Mouse (Mus musculus): ENCODE data around the gene Unc5b.

Gene Unc5b

GRCm38 (mm10) chr10:60753941-60754340 is 77.4 kb downstream of the Unc5b start:
- POLR2A ChIA-PET = interaction anchor here in 3 of 4 experiments (0.6 to 2.9 kb wide), 9 partner anchors 11 to 406 kb away, joined by 3 to 24 read pairs (median 8); no protein-coding TSS in a partner anchor
- CTCF ChIA-PET = interaction anchor here in 3 of 4 experiments (0.6 to 3.2 kb wide), 10 partner anchors 29 to 453 kb away, joined by 3 to 31 read pairs (median 4); partner anchors contain the start of genes Cdh23 (in 1 of the 3) and Vsir (in 1 of the 3)

DNA sequence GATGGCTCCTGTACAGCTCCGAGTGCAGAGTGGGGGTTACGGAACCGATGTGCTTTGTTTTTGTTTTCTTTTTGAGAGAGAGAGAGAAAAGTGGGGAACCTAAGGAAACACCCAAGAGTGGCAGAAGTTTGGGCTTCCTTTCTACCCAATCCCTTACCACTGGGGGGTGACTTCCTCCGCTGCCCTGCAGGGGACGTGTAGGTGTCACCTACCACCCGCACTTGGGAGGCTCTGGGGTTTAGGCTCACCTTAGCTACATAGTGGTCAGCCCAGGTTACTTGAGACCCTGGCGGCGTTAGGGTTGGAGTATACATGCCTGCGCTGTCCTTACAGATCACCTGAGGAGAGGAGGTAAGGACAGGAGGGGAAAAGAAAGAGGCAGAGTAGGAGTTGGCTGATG is 78.1 kb downstream of the Unc5b start:
- CTCF ChIA-PET = interaction anchor here in 3 of 4 experiments (0.6 to 3.2 kb wide), 37 partner anchors 7 to 605 kb away, joined by 3 to 31 read pairs (median 5); partner anchors contain the start of genes Cdh23 (in 1 of the 3) and Vsir (in 1 of the 3)
- POLR2A ChIA-PET = interaction anchor here (0.6 to 2.9 kb wide), 35 partner anchors 11 to 534 kb away, joined by 3 to 24 read pairs (median 4); no protein-coding TSS in a partner anchor

DNA sequence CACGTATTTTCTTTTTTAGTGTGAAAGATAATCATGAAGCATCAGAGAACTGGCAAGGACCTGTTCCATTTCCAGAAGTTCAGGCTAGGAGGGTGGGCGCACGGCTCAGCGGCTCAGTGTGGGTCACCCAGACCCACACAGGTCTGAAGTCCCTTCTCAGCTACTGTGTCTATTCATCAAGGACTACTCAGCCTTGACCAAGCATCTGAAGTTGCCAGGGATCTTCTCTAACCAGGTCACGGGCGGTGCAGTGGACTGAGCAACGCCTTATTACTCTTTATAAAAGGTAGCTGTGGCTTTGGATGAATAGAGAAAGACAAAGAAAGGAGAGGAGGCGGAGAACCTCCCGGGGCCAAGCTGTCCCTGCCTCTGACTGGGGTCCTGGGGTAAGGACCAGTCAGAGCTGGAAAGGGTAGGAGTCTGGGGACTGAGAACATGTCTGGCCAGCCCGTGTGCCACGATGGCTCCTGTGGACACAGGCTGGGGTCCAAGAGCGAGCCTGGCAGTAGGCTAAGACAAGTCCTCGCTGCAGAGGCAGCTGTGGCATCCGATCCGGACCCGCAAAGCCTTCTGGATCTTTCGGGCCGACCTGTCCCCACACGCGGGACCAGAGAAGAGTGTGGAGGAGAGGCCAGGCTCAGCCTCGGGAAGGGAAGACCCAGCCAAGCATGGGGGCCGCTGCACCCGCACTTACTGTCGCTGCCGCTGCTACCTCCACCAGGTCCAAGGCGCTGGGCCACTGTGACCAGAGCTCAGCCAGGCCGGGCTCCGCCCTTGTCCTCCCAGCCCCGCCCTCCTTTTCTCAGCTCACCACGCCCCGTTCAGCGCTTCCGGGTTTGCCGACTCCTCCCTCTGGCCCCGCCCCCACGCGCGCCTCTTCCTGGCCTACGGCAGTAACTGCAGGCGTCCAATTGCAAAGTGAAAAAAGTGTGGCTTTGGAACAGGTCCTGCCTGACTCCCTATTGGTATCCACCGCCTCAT is 79.1 kb downstream of the Unc5b start, which contains the start of gene Slc29a3:
Slc29a3 (minus strand) TSS at position 755 of the 981 bp plus-strand sequence.
- CTCF ChIA-PET = interaction anchor here (0.6 to 3.2 kb wide), 55 partner anchors 8 to 604 kb away, joined by 3 to 31 read pairs (median 4); partner anchors contain the start of genes Cdh23 (in 1 of the 4) and Vsir (in 1 of the 4)
- POLR2A ChIA-PET = interaction anchor here (0.6 to 2.9 kb wide), 50 partner anchors 10 to 1098 kb away, joined by 3 to 24 read pairs (median 3); no protein-coding TSS in a partner anchor

- CTCF ChIA-PET = interaction anchor here in 2 of 4 experiments (0.7 to 1.6 kb wide), 4 partner anchors 13 to 51 kb away, joined by 3 to 6 read pairs (median 4); partner anchors contain the start of gene Cdh23 (in 1 of the 2)
- POLR2A ChIA-PET = interaction anchor here in 2 of 4 experiments (1.4 to 1.8 kb wide), 2 partner anchors 22 to 24 kb away, joined by 3 to 4 read pairs; no protein-coding TSS in a partner anchor
Measured at GRCm38 (mm10) chr10:60747667-60748212, 83.6 kb downstream of the Unc5b start.

DNA sequence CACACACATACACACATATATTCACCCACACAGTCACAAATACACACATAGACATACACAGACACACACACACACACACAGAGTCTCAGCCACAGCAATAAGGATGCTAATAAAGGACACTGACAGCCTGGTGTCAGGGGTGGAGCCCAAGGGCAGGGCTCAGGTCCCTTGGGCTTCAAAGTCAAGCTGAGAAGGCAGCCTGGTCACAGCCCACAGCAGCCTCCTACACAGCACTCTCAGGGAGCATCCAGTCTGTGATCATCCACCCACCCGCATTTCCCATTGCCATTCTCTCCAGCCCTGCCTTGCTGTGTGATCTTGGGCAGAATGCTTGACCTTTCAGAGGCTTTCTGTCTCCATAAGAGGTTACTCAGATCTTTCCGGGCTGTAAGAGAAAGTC is 84.9 kb downstream of the Unc5b start:
- ChIA-PET POLR2A (interaction anchor here in 3 of 4 experiments (0.6 to 1.8 kb wide), 5 partner anchors 21 to 215 kb away, joined by 3 to 4 read pairs (median 3); no protein-coding TSS in a partner anchor), CTCF (interaction anchor here in 2 of 4 experiments (0.5 to 1.6 kb wide), 3 partner anchors 14 to 68 kb away, joined by 3 to 6 read pairs (median 4); no protein-coding TSS in a partner anchor)

GRCm38 (mm10) chr10:60744543-60745290 is 86.7 kb downstream of the Unc5b start:
- ChIA-PET POLR2A (interaction anchor here in 2 of 4 experiments (0.6 to 3.8 kb wide), 4 partner anchors 8 to 12 kb away, joined by 3 to 24 read pairs (median 3); partner anchors contain the start of gene Slc29a3 (in 1 of the 2)), CTCF (interaction anchor here in 2 of 4 experiments (0.6 to 2.0 kb wide), 2 partner anchors 8 to 79 kb away, joined by 3 to 7 read pairs; partner anchors contain the start of gene Slc29a3 (in 1 of the 2))

GRCm38 (mm10) chr10:60743681-60744080 is 87.7 kb downstream of the Unc5b start:
- POLR2A ChIA-PET = interaction anchor here in 2 of 4 experiments (3.1 to 3.8 kb wide), 2 partner anchors 9 kb away, joined by 9 to 24 read pairs; partner anchors contain the start of gene Slc29a3 (in 2 of the 2)

GRCm38 (mm10) chr10:60742942-60743341 is 88.4 kb downstream of the Unc5b start:
- POLR2A ChIA-PET = interaction anchor here in 2 of 4 experiments (3.1 to 3.8 kb wide), 2 partner anchors 9 to 10 kb away, joined by 9 to 24 read pairs; partner anchors contain the start of gene Slc29a3 (in 2 of the 2)
- CTCF ChIA-PET = interaction anchor here in 2 of 4 experiments (0.6 to 2.0 kb wide), 3 partner anchors 10 to 327 kb away, joined by 3 to 7 read pairs (median 4); partner anchors contain the start of gene Slc29a3 (in 1 of the 2)

More at GRCm38 (mm10) chr10:60743681-60744080, 87.7 kb downstream of the Unc5b start:
- CTCF ChIA-PET = interaction anchor here in 1 of 4 experiments (2.0 kb wide), 1 partner anchor 9 kb away, joined by 7 read pairs; the partner anchor contains the start of gene Slc29a3

- ChIA-PET POLR2A (interaction anchor here in 3 of 4 experiments (1.0 to 3.8 kb wide), 8 partner anchors 10 to 87 kb away, joined by 3 to 24 read pairs (median 5); partner anchors contain the start of gene Slc29a3 (in 3 of the 3)), CTCF (interaction anchor here in 2 of 4 experiments (0.6 to 1.9 kb wide), 4 partner anchors 18 to 496 kb away, joined by 3 to 4 read pairs (median 4); no protein-coding TSS in a partner anchor)
Measured at GRCm38 (mm10) chr10:60742296-60742695, 89.1 kb downstream of the Unc5b start.

GRCm38 (mm10) chr10:60741435-60741834 is 89.9 kb downstream of the Unc5b start:
- POLR2A ChIA-PET = interaction anchor here in 3 of 4 experiments (0.6 to 3.8 kb wide), 16 partner anchors 11 to 1338 kb away, joined by 3 to 24 read pairs (median 4); partner anchors contain the start of genes Slc29a3 (in 3 of the 3) and Pla2g12b (in 1 of the 3)
- CTCF ChIA-PET = interaction anchor here in 2 of 4 experiments (0.6 to 1.9 kb wide), 8 partner anchors 9 to 495 kb away, joined by 3 to 11 read pairs (median 4); partner anchors contain the start of gene Slc29a3 (in 1 of the 2)

DNA sequence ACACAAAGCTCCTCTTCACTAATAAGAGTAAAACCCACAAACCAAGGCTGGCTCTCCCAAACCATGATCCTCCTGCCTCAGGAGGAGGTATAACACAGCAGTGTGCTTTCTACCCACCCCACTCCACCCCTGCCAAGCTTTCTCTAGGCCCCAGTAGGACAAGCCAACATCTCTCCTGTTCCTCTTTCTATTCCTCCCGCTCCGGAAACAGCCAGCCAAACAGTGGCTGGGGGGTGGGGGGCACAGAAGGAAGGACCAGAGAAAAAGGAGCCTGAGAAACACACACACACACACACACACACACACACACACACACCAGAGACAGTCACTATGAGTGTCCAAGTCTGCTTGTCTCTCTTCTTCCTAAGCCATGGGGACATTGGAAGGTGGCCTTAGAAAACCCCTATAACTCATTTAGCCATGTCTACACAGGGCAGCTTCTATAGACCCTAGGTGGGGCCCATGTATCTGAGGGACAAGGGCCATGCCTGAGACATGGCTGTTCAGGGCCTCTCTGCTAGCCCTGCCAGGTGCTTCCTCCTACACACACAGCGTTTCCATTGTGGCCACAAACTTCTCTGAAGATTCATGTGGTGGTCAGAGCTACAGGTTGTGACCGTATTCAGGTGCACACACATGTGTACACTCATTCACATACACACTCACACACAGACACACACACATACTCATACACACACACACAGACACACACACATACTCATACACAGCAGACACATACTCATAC is 91.6 kb downstream of the Unc5b start:
- ChIA-PET POLR2A (interaction anchor here in 2 of 4 experiments (1.2 to 3.0 kb wide), 4 partner anchors 11 to 15 kb away, joined by 3 to 13 read pairs (median 9); partner anchors contain the start of gene Slc29a3 (in 1 of the 2)), CTCF (no interaction called here)

- POLR2A ChIA-PET = interaction anchor here (0.6 to 3.0 kb wide), 10 partner anchors 8 to 1309 kb away, joined by 3 to 13 read pairs (median 4); partner anchors contain the start of gene Slc29a3 (in 1 of the 4)
- CTCF ChIA-PET = interaction anchor here in 3 of 4 experiments (0.6 to 1.1 kb wide), 7 partner anchors 14 to 424 kb away, joined by 3 to 10 read pairs (median 4); partner anchors contain the start of gene Slc29a3 (in 1 of the 3)
Measured at GRCm38 (mm10) chr10:60737886-60738640, 93.3 kb downstream of the Unc5b start.

DNA sequence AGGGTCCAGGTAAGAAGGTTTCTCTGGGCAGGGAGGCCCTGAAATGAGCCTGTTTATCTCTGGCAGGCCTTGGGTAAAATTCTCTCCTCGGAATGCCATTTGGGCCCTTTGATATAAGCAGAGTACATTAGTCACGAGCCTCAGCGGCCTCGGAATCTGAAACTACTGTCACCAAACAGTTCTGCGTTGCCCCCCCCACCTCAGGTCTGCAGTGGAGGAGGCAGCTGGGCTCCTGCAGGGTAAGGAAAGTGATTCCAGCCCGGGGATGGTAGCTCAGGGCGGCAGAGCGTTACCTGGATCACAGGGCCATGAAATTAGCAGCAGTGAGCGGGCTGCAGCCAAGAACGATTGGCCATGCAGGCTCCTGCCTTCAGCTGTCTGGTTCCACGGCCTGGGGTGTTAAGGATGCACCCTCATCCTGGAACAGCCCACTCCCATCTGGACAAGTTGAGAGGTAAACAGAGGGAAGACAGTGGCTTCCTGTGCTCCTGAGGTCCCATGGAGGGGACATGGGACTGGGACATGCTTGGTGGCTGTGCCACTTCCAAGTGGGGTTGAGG is 94.1 kb downstream of the Unc5b start:
- ChIA-PET POLR2A (interaction anchor here in 3 of 4 experiments (0.6 to 3.0 kb wide), 7 partner anchors 10 to 47 kb away, joined by 3 to 13 read pairs (median 4); partner anchors contain the start of gene Slc29a3 (in 2 of the 3)), CTCF (interaction anchor here in 2 of 4 experiments (0.5 to 1.1 kb wide), 4 partner anchors 14 to 40 kb away, joined by 3 to 4 read pairs (median 4); partner anchors contain the start of gene Slc29a3 (in 1 of the 2))

DNA sequence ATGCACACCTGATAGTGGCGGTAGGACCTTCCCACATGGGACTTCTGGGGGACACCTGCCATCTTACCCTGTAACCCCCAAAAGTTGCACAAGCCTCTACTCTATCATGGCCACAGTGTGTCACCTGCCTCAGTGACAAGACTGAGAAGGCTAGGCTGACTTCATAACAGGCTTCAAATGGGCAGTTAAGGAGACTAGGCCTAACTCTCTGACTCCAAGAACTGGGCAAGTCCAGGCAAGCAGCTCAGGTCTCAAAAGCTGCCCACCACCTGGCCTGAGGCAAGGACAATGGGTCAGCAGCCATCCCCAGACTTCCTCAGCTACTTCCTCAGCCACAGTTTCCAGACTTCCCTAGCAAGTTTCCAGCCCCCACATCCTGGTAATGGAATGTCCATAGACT is 95.6 kb downstream of the Unc5b start:
- ChIA-PET POLR2A (interaction anchor here in 2 of 4 experiments (0.6 to 1.8 kb wide), 3 partner anchors 9 to 17 kb away, joined by 3 to 6 read pairs (median 5); partner anchors contain the start of gene Slc29a3 (in 1 of the 2)), CTCF (interaction anchor here in 1 of 4 experiments (1.5 to 2.3 kb wide), 2 partner anchors 12 to 17 kb away, joined by 3 to 8 read pairs; partner anchors contain the start of gene Slc29a3)

Measured in embryonic stem cell, embryonic (primary cell).